Mouse (Mus musculus) gastrocnemius, postnatal 10 days (tissue): Measurements from ENCODE around the gene Ccr4. TPM values are rescaled to one million over a fixed set of nuclear protein-coding genes. Genes with fewer than 3 reads are reported as not detected.
"Not testable (repeated sequence)": the region's sequence is repeated elsewhere in the genome, so short reads cannot be mapped to it uniquely, and the experiment has no call there.

Experiments used
- DNase-seq: peaks from one replicate; pipeline ENCODE4 v3.0.0; 2021; ENCODE audit warnings: mixed read lengths
- total RNA-seq, 2 experiments: library from RNA; stranded (reverse); gene quantifications; 2 replicates each; pipeline ENCODE4 v1.2.3; 2021

The Ccr4 gene
- total RNA-seq, 2 experiments from 2014 or later = not detected

GRCm38 (mm10) chr9:114522041-114522440, 17.3 kb upstream of the Ccr4 start:
- DNase-seq = no peak

- DNase-seq = not testable (repeated sequence)
Measured at GRCm38 (mm10) chr9:114520529-114520928, 15.8 kb upstream of the Ccr4 start.

DNA sequence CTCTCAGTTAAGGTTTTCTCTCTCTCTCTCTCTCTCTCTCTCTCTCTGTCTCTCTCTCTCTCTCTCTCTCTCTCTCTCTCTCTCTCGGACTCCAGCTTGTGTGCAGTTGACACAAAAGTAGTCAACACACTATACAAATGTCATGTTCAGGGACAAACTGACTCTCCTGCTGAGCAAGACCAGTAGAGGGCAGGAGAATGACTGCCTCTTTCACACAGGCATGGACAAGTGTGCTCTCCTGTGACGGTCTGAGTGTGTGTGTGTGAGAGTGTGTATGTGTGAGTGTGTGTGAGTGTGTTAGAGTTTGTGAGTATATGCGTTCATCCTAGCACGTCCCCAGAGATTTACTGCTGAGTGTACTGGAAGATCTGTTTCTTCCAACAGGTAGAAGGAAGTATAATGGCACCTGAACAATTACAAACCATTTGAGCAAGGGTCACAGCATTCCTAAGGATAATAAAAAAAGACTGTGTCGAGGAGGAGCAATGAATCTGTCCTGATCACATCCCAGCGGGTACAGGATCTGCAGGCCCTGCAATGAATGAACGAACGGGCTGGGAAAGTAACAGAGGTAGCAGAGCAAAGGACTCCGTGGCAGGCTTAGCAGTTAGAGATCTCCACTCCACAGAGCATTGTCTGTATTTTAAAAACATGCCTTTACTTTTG, 14.2 kb upstream of the Ccr4 start:
- DNase-seq = no peak

GRCm38 (mm10) chr9:114517924-114518497, 13.3 kb upstream of the Ccr4 start:
- no peak for DNase-seq

- DNase-seq = no peak
Measured at GRCm38 (mm10) chr9:114515364-114515763, 10.6 kb upstream of the Ccr4 start, which contains the start of gene C130032M10Rik. Gene C130032M10Rik (plus strand): TSS chr9:114515697.

GRCm38 (mm10) chr9:114512831-114513230, 8.1 kb upstream of the Ccr4 start:
- DNase-seq = no peak

- no peak for DNase-seq
Measured at GRCm38 (mm10) chr9:114509785-114510184, 5.1 kb upstream of the Ccr4 start.

DNA sequence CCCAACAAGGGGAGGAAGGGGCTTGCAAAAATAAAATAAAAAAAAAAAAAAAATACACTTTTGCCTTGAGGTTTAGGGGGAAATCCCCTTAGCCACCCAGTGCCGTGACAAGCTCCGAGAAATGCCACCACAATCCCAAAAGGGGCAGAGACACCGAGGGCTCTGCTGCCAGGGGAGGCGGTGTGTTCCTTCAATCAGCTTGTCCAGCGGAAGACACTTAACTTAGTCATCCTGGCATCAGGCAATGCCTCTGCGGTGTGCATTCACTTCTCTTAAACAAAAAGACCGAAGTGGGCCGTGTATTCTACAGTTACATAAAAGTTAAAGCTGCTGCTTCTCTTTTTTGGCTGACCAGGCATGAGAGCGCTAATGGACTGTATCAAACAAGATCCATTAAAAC, 2.7 kb upstream of the Ccr4 start:
- DNase-seq = no peak

- DNase-seq = no peak
Measured at GRCm38 (mm10) chr9:114506564-114506963, 1.8 kb upstream of the Ccr4 start.

DNA sequence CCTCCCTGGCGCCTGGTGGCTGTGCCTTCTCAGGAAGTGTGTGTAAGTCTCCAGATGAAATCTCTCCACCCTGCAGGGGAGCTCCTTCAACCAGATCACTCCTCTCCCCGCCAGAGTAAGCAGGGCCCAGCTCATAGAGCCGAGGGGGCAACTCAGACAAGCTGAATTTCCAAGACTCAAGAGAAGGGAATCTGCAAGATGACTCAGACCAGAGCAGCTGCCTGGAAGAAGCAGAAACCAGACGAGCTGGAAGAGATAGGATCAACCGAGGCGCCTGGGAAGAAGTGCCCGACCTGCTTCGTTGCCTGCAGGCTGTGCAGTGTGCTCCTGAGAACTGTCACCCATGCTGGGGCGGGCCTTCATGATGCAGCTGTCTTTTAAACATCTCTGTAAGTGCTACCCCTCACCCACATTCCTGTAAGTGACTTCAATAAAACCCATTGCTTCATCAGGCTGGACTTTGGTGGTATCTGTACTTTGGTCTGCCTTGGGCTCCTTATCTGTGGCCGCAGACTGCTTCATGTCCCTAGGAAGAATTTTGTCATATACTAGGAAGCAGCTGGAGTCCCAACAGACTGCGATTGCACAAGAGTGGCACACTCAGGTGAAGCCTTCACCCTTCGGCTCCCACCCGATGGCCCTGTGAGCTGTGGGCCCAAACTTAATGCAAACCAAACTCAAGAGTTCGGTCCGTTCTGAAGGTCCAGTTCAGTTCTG, 1.8 kb downstream of the Ccr4 start:
- DNase-seq = no peak

DNA sequence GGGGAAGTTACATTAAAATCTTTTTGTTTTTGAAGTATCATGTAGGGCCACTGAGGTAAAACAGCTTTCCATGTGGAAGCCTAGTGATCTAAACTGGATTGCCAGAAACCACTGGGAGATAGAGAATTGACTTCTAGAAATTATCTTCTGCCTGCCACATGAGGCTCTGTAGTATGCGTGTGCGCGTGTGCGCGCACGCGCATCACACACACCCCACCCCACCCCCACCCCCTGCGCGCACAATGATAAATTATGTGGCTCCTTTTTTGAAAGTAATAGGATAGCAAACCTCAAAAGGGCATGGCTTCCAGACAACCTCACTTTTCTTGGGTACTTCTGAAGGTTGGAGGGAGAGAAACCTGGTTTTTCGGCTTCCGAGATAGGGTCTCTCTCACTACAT, 2.8 kb downstream of the Ccr4 start:
- no peak for DNase-seq

DNA sequence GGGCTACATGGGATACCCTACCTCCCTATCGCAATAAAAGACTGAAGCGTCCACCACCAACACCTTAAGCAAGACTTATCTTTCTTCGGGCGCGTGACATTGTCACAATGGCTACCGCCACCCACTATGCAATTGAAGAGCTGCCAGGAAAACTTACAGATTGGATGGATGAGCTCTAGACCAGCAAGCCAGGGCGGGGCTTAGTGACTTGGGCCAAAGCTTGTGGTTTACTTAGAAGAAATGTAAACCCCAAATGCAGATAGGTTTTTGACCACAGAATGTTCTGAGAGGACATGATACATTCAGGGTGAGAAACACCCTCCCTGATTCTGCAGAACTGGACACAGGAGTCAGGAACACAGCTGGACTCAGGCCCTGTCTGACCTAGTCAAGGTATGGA, 3.6 kb downstream of the Ccr4 start:
- DNase-seq = no peak

- peak; percentile 64 for DNase-seq
Measured at GRCm38 (mm10) chr9:114499783-114500515, 4.8 kb downstream of the Ccr4 start.

DNA sequence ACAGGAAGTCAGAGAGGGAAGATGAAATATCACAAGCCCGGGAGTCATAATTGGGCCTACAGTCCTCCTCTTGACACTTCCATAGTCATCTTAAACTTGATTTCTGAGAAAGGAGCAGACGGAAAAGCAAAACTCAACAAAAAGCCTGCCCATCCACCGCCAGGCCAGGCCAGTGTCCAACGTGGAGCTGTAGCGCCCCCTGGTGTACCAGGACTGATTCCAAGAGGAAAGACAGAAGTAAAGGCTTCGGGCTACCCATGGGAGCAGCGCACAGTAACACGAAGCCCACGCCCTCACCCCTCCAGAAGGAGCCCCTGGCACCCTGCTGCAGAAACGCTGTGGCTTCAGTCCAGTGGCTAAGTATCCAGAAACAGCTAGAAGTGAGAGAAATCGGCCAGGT, 6.5 kb downstream of the Ccr4 start:
- peak; percentile 94 for DNase-seq

DNA sequence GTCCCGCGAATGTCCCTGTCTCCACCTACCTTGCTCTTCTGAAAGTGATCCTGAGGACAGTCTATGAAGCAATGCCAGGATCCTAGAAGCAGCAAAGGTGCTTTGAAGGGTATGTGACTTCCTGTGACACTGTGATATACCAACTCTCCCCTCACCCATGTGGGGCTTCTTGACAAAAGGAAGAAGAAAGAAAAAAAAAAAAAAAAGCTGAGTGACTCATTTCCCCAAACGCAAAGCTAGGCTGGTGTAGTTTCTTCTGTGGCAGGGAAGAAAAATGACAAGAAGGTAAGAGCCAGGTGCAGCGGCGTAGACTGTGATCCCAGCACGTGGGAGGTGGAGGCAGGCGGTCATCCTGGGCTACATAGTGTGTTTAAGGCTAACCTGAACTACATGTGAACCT, 8.2 kb downstream of the Ccr4 start:
- no peak for DNase-seq

DNA sequence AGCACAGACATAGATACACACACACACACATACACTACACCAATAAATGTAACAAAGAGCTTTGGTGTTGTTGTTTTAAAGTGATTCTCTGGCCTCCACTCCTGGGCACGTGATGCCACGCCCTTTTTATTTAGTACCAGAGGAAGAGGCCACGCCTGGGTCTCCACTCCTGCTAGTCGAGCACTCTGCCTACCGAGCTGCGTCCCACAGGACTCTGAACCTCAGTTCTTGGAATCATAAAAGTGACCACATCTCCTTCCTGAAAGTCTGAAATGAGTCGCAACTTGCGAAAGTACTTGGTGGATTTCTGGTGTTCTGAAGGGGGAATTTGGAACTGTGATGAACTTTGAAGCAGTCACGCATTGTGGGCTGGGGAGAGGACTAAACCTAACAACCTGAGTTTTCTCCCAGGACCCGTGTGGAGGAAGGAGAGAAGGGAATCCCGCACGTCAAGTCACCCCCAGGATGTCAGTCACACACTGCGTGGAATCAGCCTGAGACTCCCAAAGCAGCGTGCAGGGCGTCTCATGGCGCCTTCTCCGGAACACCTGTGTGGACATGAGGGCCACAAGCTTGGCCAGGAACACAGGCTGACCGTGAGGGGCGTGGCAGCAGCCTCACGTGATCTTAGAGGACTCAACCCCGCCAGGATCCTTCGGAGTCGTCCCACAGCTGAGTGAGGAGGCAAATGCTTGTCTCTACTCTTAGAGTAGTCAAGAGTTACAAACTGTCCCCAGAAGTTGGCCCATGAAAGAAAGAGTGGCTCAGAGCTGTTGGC, 17.0 kb downstream of the Ccr4 start:
- DNase-seq = no peak

- DNase-seq = no peak
Measured at GRCm38 (mm10) chr9:114486808-114487207, 17.9 kb downstream of the Ccr4 start.

DNA sequence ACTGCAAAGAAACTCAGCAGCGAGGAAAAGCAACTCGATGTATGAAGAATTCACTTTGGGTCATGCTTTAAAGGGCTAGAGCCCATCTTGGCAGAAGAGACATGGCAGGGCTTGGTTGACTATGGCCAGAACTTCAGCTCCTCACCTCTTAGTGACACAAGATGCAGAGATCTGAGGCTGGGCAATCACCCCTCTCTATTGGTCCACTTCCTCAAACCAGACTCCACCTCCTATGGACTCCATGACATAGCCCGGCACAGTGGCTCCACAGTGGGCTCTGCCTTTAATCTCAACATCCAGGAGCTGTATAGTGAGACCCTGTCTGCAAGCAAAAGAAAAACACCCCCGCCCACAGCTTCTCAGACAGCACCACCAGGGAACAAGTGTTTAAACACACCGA, 19.9 kb downstream of the Ccr4 start:
- DNase-seq = no peak

DNA sequence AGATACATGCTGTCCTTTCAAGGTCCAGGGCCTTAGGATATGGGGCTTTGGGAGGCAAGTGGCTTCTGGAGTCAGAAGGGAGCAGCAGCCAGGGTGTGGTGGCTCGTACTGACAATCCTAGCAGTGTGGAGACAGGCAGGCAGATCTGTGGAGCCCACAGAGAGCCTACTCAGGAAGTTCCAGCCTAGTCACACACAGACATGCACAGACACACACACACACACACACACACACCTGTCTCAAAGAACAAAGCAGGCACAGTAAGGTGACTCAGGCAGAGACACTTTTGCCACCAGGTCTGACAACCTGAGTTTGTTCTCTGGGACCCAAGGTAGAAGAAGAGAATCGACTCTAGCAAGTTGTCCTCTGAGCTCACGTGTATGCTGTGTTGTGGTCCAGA, 23.8 kb downstream of the Ccr4 start:
- no peak for DNase-seq

GRCm38 (mm10) chr9:114477019-114477418, 27.7 kb downstream of the Ccr4 start:
- DNase-seq = no peak

DNA sequence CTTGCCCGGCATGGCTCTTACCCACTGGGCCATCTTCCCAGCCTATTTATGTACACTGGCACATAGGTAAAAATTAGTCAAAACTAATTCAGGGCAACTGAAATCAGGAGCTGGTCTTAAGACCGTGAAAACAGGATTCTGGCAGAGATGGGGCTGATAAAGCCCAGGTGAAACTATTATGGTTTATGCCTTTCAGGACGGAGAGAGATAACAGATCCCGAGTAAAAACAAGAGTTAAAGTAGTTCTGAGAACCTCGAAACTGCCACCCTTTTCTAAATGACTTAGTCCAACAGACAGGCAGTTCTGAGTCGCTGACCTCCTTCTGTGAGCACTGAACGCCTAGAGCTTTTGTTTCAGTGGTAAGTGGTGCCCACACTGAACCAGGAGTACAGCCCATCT, 32.8 kb downstream of the Ccr4 start:
- no peak for DNase-seq

DNA sequence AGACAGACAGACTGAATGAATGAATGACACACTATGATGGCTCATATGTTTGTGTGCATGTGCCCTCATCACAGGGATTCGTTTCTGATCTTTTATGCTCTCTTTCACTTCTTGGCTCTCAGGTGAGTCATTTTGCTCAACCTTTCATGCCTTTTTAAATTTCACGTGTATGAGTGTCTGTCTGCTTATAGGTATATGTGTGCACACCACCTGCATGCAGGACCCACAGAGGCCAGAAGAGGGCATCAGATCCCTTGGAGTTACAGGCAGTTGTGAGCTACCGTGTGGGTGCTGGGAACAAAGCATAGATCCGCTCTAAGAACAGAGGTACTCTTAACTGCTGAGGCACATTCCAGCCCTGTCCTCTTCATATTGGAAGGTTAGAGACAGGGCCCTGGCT, 36.0 kb downstream of the Ccr4 start:
- no peak for DNase-seq
